Mouse (Mus musculus) cerebellum, adult 2 months (tissue): ENCODE measurements around the gene Fam149a.

Source experiments
- CTCF ChIP-seq: fragments of 200-500 bp; IDR thresholded peaks from 2 replicates; pipeline ENCODE4 v1.5.1; 2011; ENCODE audit warnings: low read depth, mild to moderate bottlenecking, control low read depth, low read length, moderate library complexity, borderline replicate concordance; ENCODE audit not compliant: insufficient read depth
- POLR2A ChIP-seq: fragments of 200-500 bp; IDR thresholded peaks from 2 replicates; pipeline ENCODE4 v1.6.1; 2011; ENCODE audit warnings: low read length, control low read depth, borderline replicate concordance; ENCODE audit not compliant: insufficient read depth

DNA sequence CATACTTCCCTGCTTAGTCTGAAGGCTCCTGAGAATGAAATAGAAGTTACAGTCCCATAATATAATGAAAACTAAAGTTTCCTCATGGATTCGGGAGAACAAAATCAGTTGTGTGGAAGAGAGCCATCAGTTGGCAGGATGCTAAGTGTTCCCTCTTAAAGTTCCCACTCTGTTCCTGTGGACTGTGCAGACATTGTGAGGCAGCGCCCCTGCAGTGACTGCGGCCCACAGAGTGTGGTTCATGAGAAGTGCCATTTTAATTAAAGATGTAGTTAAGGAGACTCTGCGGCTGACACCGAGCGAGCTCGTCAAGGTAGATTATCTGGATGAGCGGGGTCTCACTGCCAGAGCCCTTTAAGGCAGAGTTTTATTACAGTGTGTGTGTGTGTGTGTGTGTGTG is 79.7 kb downstream of the Fam149a start:
- TF ChIP-seq CTCF, result no peak
- no peak for TF ChIP-seq POLR2A
